Mouse (Mus musculus) limb, embryonic 14.5 days (tissue): ENCODE results near the gene Sh3d19. TPM values are rescaled to one million over a fixed set of nuclear protein-coding genes. Genes with fewer than 3 reads are reported as not detected.

Source experiments
- ATAC-seq: fragments of 200-750 bp; cut with Nextera tagmentation; 2 replicates; pipeline ENCODE4 v1.8.0; 2017; ENCODE audit warnings: low read depth, moderate number of reproducible peaks, moderate TSS enrichment; ENCODE audit not compliant: low FRiP score
- DNase-seq: peaks from one replicate; pipeline ENCODE4 v3.0.0-alpha.2; 2015; ENCODE audit warnings: low spot score
- H3K27ac ChIP-seq: fragments of 300-500 bp; sonication (generic); replicated peaks from 2 replicates; pipeline ENCODE4 v1.5.1; 2014; ENCODE audit warnings: low read depth, mild to moderate bottlenecking, low read length, moderate library complexity, mixed read lengths
- H3K27me3 ChIP-seq: fragments of 300-500 bp; sonication (generic); 2 replicates; pipeline ENCODE4 v1.6.1; 2014; ENCODE audit warnings: low read length, mixed read lengths; ENCODE audit not compliant: control insufficient read depth, insufficient read depth
- H3K36me3 ChIP-seq: fragments of 300-500 bp; sonication (generic); 2 replicates; pipeline ENCODE4 v1.6.1; 2014; ENCODE audit warnings: mild to moderate bottlenecking, low read length, moderate library complexity, mixed read lengths; ENCODE audit not compliant: control insufficient read depth, insufficient read depth
- H3K4me1 ChIP-seq: fragments of 300-500 bp; sonication (generic); 2 replicates; pipeline ENCODE4 v1.6.1; 2014; ENCODE audit warnings: antibody characterized with exemption, low read length, mixed read lengths; ENCODE audit not compliant: control insufficient read depth, insufficient read depth
- H3K4me2 ChIP-seq: fragments of 300-500 bp; sonication (generic); replicated peaks from 2 replicates; pipeline ENCODE4 v1.6.1; 2014; ENCODE audit warnings: low read depth, mild to moderate bottlenecking, low read length, moderate library complexity; ENCODE audit not compliant: severe bottlenecking
- H3K4me3 ChIP-seq: fragments of 300-500 bp; sonication (generic); replicated peaks from 2 replicates; pipeline ENCODE4 v1.5.1; 2014; ENCODE audit warnings: low read length
- H3K9ac ChIP-seq: fragments of 300-500 bp; sonication (generic); 2 replicates; pipeline ENCODE4 v1.6.1; 2014; ENCODE audit warnings: mild to moderate bottlenecking, low read depth, low read length, moderate library complexity; ENCODE audit not compliant: severe bottlenecking
- H3K9me3 ChIP-seq: fragments of 300-500 bp; sonication (generic); 2 replicates; pipeline ENCODE4 v1.6.1; 2016; ENCODE audit warnings: low read length; ENCODE audit not compliant: control insufficient read depth
- POLR2A ChIP-seq: fragments of 200-500 bp; IDR thresholded peaks from 2 replicates; pipeline ENCODE4 v1.8.0; 2012; ENCODE audit warnings: inconsistent platforms, mild to moderate bottlenecking, moderate library complexity, borderline replicate concordance; ENCODE audit not compliant: insufficient read depth, insufficient read length; ENCODE audit errors: extremely low read depth
- WGBS: fragments of 180-500 bp; shearing (Covaris S2); extraction: QIAGEN DNeasy Blood & Tissue Kit; methylation state at CpG from one replicate; pipeline ENCODE4 v1.1.7; 2014; 5-methylcytosine and 5-hydroxymethylcytosine counted together
- polyA plus RNA-seq, 2 experiments: library from polyadenylated mRNA; depleted of rRNA in 1 of 2; stranded (reverse) in 1 of 2; unstranded in 1 of 2; fragments of >200 nt; fragmentation: Nextera tagmentation in 1 of 2; extraction: Ambion mirVana in 1 of 2; gene quantifications; 2 replicates each; pipeline versions ENCODE4 v1.2.1 to v1.2.3; 2012 to 2014

Sh3d19 gene
- polyA plus RNA-seq, 2 experiments = 29.2 to 33.8 TPM

DNA sequence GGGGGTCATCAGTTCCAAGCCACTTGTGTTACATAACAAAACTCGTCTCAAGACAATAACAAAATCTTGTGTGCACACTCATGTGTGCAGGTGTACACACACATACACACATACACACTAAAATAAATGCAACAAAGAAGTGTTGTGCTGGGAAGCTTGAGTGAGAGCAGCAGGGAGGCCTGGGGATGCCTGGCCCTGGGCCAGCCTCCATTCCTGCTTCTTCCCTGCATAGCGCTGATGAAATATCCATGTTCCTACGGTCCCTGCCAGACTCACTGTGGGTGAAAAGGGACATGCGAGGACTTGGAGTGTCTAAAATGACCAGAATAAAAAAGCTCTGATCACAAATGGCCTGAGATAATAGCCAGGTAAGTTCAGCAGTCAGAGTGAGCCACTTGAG is 59.7 kb downstream of the Sh3d19 start:
- H3K36me3 ChIP-seq = no peaks in the 10 kb centered on the region
- no peak overlapping the region for H3K9ac ChIP-seq
- DNase-seq (peak; percentile 53), ATAC-seq (no peak)
- no peak overlapping the region for H3K27ac ChIP-seq
- no peaks in the 10 kb centered on the region for H3K27me3 ChIP-seq
- WGBS = 47% methylated on average over 4 of the region's 4 CpGs
- no peak overlapping the region for H3K4me2 ChIP-seq
- H3K9me3 ChIP-seq = no peaks in the 10 kb centered on the region
- no peaks in the 10 kb centered on the region for H3K4me1 ChIP-seq
- TF ChIP-seq POLR2A = no peak
- H3K4me3 ChIP-seq = no peak overlapping the region

DNA sequence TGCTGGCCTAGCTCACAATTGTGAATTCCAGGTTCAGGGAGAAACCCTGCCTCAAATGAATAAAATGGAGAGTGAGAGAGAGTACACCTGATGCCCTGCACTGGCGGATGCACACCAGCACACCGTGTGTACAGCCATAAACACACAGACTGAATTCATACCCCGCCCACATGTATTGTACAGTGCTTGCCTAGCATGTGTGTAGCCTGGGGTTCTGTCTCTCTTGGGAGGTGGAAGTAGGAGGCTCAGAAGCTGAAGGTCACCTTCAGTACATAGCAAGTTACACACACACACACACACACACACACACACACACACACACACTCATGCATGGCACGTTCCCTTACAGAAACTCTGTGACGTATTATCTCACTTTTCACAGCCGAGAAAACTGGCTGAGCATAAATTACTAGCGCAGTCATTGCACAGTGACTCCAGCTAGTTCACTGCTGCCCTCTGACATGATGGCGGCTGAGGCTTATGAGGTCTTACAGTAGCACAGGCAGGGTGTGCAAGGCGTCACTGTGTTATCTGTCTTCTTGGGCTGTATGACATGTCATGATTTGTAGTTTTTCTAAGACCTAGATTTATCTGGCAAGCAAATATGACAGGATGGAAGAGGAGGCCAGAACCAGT is 62.7 kb downstream of the Sh3d19 start:
- no peaks in the 10 kb centered on the region for H3K9me3 ChIP-seq
- H3K9ac ChIP-seq = no peak overlapping the region
- H3K4me1 ChIP-seq = peaks cover under 1% of the 10 kb centered on the region
- H3K36me3 ChIP-seq = no peaks in the 10 kb centered on the region
- TF ChIP-seq POLR2A = no peak
- no peaks in the 10 kb centered on the region for H3K27me3 ChIP-seq
- DNase-seq = no peak
- no peak overlapping the region for H3K4me2 ChIP-seq
- H3K4me3 ChIP-seq = no peak overlapping the region
- ATAC-seq = no peak
- 82% methylated on average over 9 of the region's 9 CpGs for WGBS
- no peak overlapping the region for H3K27ac ChIP-seq

DNA sequence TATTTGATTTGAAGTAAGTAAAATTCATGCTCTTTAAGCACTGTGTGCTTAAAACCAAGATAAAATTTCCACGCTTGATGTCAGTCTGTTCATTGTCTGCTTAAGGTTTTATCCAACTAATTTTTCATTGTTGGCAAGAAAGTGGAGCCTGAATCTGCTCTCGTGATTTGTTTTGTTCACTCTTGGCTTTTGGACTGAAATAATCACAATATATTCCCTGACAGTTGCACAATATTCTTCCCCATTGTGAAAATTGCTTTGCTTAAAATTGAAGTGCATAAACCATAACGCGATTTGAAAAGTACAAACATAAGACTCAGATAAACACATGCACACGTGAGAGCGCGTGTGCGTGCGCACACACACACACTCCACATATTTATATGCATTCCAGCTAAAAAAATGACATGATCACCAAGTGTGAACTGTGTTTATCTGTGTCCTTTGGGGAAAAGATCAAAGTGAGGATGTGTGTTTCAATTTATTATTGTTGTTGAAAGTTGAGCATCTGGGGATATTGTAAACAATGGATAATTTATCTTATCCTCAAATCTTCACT is 67.1 kb downstream of the Sh3d19 start:
- DNase-seq (no peak), ATAC-seq (no peak)
- no peaks in the 10 kb centered on the region for H3K9me3 ChIP-seq
- no peak overlapping the region for H3K4me2 ChIP-seq
- 92% methylated on average over 9 of the region's 9 CpGs for WGBS
- no peak overlapping the region for H3K9ac ChIP-seq
- H3K4me3 ChIP-seq = no peak overlapping the region
- H3K36me3 ChIP-seq = no peaks in the 10 kb centered on the region
- peaks cover 18% of the 10 kb centered on the region for H3K4me1 ChIP-seq
- no peak overlapping the region for H3K27ac ChIP-seq
- no peaks in the 10 kb centered on the region for H3K27me3 ChIP-seq
- no peak for TF ChIP-seq POLR2A

DNA sequence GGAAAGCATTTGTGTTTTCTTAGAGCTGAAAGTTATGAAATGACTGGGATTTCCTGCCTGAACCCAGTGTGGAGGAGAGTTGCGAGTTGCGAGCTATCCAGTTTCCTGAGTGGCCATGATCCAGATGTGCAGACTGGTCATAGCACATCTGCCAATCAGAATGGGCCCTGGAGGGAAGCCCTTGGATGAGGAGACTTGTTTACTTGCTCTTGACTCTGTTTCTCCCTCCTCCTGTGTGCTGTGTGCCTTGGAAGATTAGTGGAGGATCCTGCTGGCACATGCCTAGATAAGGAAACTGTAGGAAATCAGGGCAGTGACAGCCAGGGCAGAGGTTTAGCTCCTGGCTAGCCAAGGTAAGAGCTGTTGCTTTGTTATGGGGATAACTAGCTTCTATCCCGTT is 67.7 kb downstream of the Sh3d19 start:
- H3K9me3 ChIP-seq = no peaks in the 10 kb centered on the region

GRCm38 (mm10) chr3:86040286-86041201 is 69.6 kb downstream of the Sh3d19 start:
- Histone ChIP-seq H3K4me2 (peak overlapping the region; percentile 37), H3K27ac (peak overlapping the region; percentile 65), H3K4me1 (peaks cover 18% of the 10 kb centered on the region), H3K9me3 (no peaks in the 10 kb centered on the region), H3K9ac (peak overlapping the region; percentile 42; the same call in 1 of the 2 replicates), H3K4me3 (peak overlapping the region; percentile 11), H3K27me3 (no peaks in the 10 kb centered on the region), H3K36me3 (no peaks in the 10 kb centered on the region)
- ATAC-seq = peak; percentile 61
- no peak for TF ChIP-seq POLR2A
- peak; percentile 84 for DNase-seq
- WGBS = 45% methylated on average over 14 of the region's 14 CpGs

More for the DNA sequence above, 67.7 kb downstream of the Sh3d19 start:
- Histone ChIP-seq H3K27ac (peak overlapping the region; percentile 67), H3K36me3 (no peaks in the 10 kb centered on the region), H3K4me2 (no peak overlapping the region), H3K9ac (no peak overlapping the region), H3K4me1 (peaks cover 18% of the 10 kb centered on the region), H3K4me3 (no peak overlapping the region), H3K27me3 (no peaks in the 10 kb centered on the region)
- 29% methylated on average over 3 of the region's 3 CpGs for WGBS
- DNase-seq = peak; percentile 60
- peak; percentile 75; the same call in 1 of the 2 replicates for ATAC-seq
- no peak for TF ChIP-seq POLR2A
